Mouse (Mus musculus): Measurements from ENCODE around the gene Epc2. TPM values are rescaled to one million over a fixed set of nuclear protein-coding genes. Genes with fewer than 3 reads are reported as not detected.

Gene Epc2
- polyA plus RNA-seq, 1 experiment from 2014 or later, result 3.8 TPM

DNA sequence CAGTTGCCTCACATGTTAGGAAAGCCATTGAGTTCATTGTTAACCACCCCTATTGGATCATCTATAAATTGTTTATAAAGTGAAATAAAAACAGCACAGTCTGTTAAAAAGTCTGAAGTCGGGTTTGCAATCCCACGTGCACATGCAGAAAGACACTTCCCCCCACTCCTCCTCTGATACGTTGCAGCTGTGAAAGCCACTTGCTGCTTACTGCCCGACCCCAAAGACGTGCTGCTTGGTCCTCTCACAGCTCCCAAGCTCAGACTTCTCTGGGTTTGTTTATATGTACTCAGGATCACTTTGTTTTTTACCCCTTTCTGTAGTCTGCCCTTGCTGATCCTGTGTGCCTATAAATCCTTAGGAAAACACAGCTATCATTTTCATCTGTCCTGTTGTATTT lies 96.5 kb downstream of the Epc2 start:
- ATAC-seq, result peak; percentile 56; the same call in 1 of the 2 replicates
- Histone ChIP-seq H3K4me2 (ENCODE audit: low read depth, low read length) (no peak overlapping the region), H3K27ac (ENCODE audit: low read length) (no peak overlapping the region), H3K27me3 (replicated peaks; ENCODE audit: control insufficient read depth, insufficient read depth, low read length) (no peaks in the 10 kb centered on the region), H3K4me3 (ENCODE audit: low read length) (no peak overlapping the region), H3K9ac (ENCODE audit: low read depth, low read length) (no peak overlapping the region), H3K4me1 (ENCODE audit: control insufficient read depth, insufficient read depth, low read length) (no peaks in the 10 kb centered on the region), H3K36me3 (ENCODE audit: control insufficient read depth, insufficient read depth, low read length) (no peaks in the 10 kb centered on the region), H3K9me3 (ENCODE audit: control insufficient read depth, low read length) (no peaks in the 10 kb centered on the region)
- 44% methylated on average over 5 of the region's 5 CpGs for WGBS

- Histone ChIP-seq H3K9ac (ENCODE audit: low read depth, low read length) (no peak overlapping the region), H3K27ac (ENCODE audit: low read length) (no peak overlapping the region), H3K4me3 (ENCODE audit: low read length) (no peak overlapping the region), H3K27me3 (replicated peaks; ENCODE audit: control insufficient read depth, insufficient read depth, low read length) (no peaks in the 10 kb centered on the region), H3K4me2 (ENCODE audit: low read depth, low read length) (no peak overlapping the region), H3K9me3 (ENCODE audit: control insufficient read depth, low read length) (no peaks in the 10 kb centered on the region), H3K36me3 (ENCODE audit: control insufficient read depth, insufficient read depth, low read length) (no peaks in the 10 kb centered on the region), H3K4me1 (ENCODE audit: control insufficient read depth, insufficient read depth, low read length) (no peaks in the 10 kb centered on the region)
- ATAC-seq, result no peak
- WGBS, result 83% methylated on average over 5 of the region's 5 CpGs
Observed at GRCm38 (mm10) chr2:49548492-49548891, 97.2 kb downstream of the Epc2 start.

GRCm38 (mm10) chr2:49553096-49553495 lies 101.8 kb downstream of the Epc2 start:
- ATAC-seq, result no peak
- WGBS, result 83% methylated on average over 2 of the region's 2 CpGs
- Histone ChIP-seq H3K9ac (ENCODE audit: low read depth, low read length) (no peak overlapping the region), H3K4me2 (ENCODE audit: low read depth, low read length) (no peak overlapping the region), H3K4me1 (ENCODE audit: control insufficient read depth, insufficient read depth, low read length) (no peaks in the 10 kb centered on the region), H3K36me3 (ENCODE audit: control insufficient read depth, insufficient read depth, low read length) (peaks cover 3% of the 10 kb centered on the region; the same call in 1 of the 2 replicates), H3K27me3 (replicated peaks; ENCODE audit: control insufficient read depth, insufficient read depth, low read length) (no peaks in the 10 kb centered on the region), H3K4me3 (ENCODE audit: low read length) (no peak overlapping the region), H3K9me3 (ENCODE audit: control insufficient read depth, low read length) (no peaks in the 10 kb centered on the region), H3K27ac (ENCODE audit: low read length) (no peak overlapping the region)

GRCm38 (mm10) chr2:49557339-49557738 lies 106.1 kb downstream of the Epc2 start:
- Histone ChIP-seq H3K4me3 (ENCODE audit: low read length) (no peak overlapping the region), H3K4me2 (ENCODE audit: low read depth, low read length) (no peak overlapping the region), H3K27ac (ENCODE audit: low read length) (no peak overlapping the region), H3K9me3 (ENCODE audit: control insufficient read depth, low read length) (0 out of 2 replicates have a peak, but pooled peaks cover 3% of the 10 kb centered on the region), H3K27me3 (replicated peaks; ENCODE audit: control insufficient read depth, insufficient read depth, low read length) (no peaks in the 10 kb centered on the region), H3K4me1 (ENCODE audit: control insufficient read depth, insufficient read depth, low read length) (no peaks in the 10 kb centered on the region), H3K36me3 (ENCODE audit: control insufficient read depth, insufficient read depth, low read length) (peaks cover 3% of the 10 kb centered on the region; the same call in 1 of the 2 replicates), H3K9ac (ENCODE audit: low read depth, low read length) (no peak overlapping the region)
- ATAC-seq, result no peak
- 89% methylated on average over 4 of the region's 4 CpGs for WGBS

DNA sequence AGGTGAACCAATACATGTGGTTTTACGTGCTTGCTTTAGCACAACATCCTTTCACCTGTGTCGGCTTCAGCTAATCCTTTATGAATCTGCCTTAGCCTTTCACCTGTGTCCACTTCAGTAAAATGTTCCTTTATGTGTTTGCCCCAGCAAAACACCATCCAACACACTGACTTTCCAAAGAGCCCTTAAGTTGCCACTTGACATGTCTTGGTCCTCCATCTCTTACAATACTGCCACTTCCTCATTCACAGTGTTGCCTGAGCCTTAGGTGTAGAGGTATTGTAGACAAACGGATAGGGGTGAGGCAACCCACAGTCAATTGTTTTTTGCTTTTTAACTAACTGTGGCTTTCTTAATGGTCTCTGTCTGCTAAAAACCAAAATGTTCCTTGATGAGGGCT lies 107.1 kb downstream of the Epc2 start:
- Histone ChIP-seq H3K9ac (ENCODE audit: low read depth, low read length) (no peak overlapping the region), H3K4me2 (ENCODE audit: low read depth, low read length) (no peak overlapping the region), H3K36me3 (ENCODE audit: control insufficient read depth, insufficient read depth, low read length) (peaks cover 3% of the 10 kb centered on the region; the same call in 1 of the 2 replicates), H3K9me3 (ENCODE audit: control insufficient read depth, low read length) (0 out of 2 replicates have a peak, but pooled peaks cover 3% of the 10 kb centered on the region), H3K4me1 (ENCODE audit: control insufficient read depth, insufficient read depth, low read length) (no peaks in the 10 kb centered on the region), H3K27ac (ENCODE audit: low read length) (no peak overlapping the region), H3K4me3 (ENCODE audit: low read length) (no peak overlapping the region), H3K27me3 (replicated peaks; ENCODE audit: control insufficient read depth, insufficient read depth, low read length) (no peaks in the 10 kb centered on the region)
- 93% methylated on average over 3 of the region's 3 CpGs for WGBS
- ATAC-seq, result no peak

DNA sequence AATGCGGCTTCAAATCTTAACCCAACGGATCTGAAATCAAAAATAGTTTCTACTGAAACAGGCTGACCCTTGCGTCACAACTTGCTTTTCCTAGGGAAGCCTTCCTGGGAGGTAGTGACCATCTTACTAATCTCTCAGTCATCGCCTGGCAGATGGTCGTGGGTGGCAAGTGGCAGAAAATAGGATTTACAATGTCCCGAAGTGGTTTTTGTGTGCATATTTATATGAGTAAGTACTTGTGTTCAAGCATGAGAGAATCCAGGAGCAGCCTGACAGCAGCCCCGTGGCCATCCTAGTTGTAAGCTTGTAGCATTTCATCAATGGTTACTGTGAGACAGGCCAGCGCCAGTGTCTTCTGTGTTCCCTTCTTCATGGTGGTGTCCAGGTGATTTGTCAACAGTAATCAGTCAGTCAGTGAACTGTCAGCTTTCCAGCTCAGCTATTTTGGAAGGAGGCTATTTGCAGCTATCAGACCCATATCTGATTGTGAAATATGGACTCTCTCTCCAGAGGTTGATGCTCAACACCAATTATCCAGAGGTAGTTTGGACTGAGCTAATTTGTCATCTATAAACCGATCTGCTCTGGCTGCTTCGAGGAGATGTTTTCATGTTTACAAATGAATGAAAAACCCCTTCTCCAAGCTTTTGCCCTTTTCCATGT lies 111.5 kb downstream of the Epc2 start:
- H3K4me2 ChIP-seq (ENCODE audit: low read depth, low read length), result no peak overlapping the region

GRCm38 (mm10) chr2:49569862-49570777 lies 118.8 kb downstream of the Epc2 start:
- H3K36me3 ChIP-seq (ENCODE audit: control insufficient read depth, insufficient read depth, low read length), result no peaks in the 10 kb centered on the region
- no peaks in the 10 kb centered on the region for H3K27me3 ChIP-seq (replicated peaks; ENCODE audit: control insufficient read depth, insufficient read depth, low read length)
- peak; percentile 56 for ATAC-seq
- H3K4me1 ChIP-seq (ENCODE audit: control insufficient read depth, insufficient read depth, low read length), result peaks cover 6% of the 10 kb centered on the region; the same call in 1 of the 2 replicates
- H3K9ac ChIP-seq (ENCODE audit: low read depth, low read length), result no peak overlapping the region
- H3K27ac ChIP-seq (ENCODE audit: low read length), result no peak overlapping the region
- H3K4me3 ChIP-seq (ENCODE audit: low read length), result no peak overlapping the region
- WGBS, result 68% methylated on average over 16 of the region's 16 CpGs
- no peak overlapping the region for H3K4me2 ChIP-seq (ENCODE audit: low read depth, low read length)
- H3K9me3 ChIP-seq (ENCODE audit: control insufficient read depth, low read length), result no peaks in the 10 kb centered on the region

More for the DNA sequence above, 111.5 kb downstream of the Epc2 start:
- Histone ChIP-seq H3K27ac (ENCODE audit: low read length) (no peak overlapping the region), H3K4me1 (ENCODE audit: control insufficient read depth, insufficient read depth, low read length) (no peaks in the 10 kb centered on the region), H3K4me3 (ENCODE audit: low read length) (no peak overlapping the region), H3K36me3 (ENCODE audit: control insufficient read depth, insufficient read depth, low read length) (no peaks in the 10 kb centered on the region), H3K9me3 (ENCODE audit: control insufficient read depth, low read length) (0 out of 2 replicates have a peak, but pooled peaks cover 3% of the 10 kb centered on the region), H3K9ac (ENCODE audit: low read depth, low read length) (no peak overlapping the region), H3K27me3 (replicated peaks; ENCODE audit: control insufficient read depth, insufficient read depth, low read length) (no peaks in the 10 kb centered on the region)
- WGBS, result 53% methylated on average over 10 of the region's 10 CpGs
- ATAC-seq, result no peak

GRCm38 (mm10) chr2:49570778-49571101 lies 119.5 kb downstream of the Epc2 start:
- no peak overlapping the region for H3K4me2 ChIP-seq (ENCODE audit: low read depth, low read length)
- no peaks in the 10 kb centered on the region for H3K27me3 ChIP-seq (replicated peaks; ENCODE audit: control insufficient read depth, insufficient read depth, low read length)
- H3K4me1 ChIP-seq (ENCODE audit: control insufficient read depth, insufficient read depth, low read length), result peaks cover 6% of the 10 kb centered on the region; the same call in 1 of the 2 replicates
- WGBS, result 47% methylated on average over 6 of the region's 6 CpGs
- no peaks in the 10 kb centered on the region for H3K9me3 ChIP-seq (ENCODE audit: control insufficient read depth, low read length)
- no peak overlapping the region for H3K4me3 ChIP-seq (ENCODE audit: low read length)
- no peaks in the 10 kb centered on the region for H3K36me3 ChIP-seq (ENCODE audit: control insufficient read depth, insufficient read depth, low read length)
- ATAC-seq, result 0 out of 2 replicates have a peak, but pooled peaks have one; percentile 16
- H3K27ac ChIP-seq (ENCODE audit: low read length), result no peak overlapping the region
- no peak overlapping the region for H3K9ac ChIP-seq (ENCODE audit: low read depth, low read length)

DNA sequence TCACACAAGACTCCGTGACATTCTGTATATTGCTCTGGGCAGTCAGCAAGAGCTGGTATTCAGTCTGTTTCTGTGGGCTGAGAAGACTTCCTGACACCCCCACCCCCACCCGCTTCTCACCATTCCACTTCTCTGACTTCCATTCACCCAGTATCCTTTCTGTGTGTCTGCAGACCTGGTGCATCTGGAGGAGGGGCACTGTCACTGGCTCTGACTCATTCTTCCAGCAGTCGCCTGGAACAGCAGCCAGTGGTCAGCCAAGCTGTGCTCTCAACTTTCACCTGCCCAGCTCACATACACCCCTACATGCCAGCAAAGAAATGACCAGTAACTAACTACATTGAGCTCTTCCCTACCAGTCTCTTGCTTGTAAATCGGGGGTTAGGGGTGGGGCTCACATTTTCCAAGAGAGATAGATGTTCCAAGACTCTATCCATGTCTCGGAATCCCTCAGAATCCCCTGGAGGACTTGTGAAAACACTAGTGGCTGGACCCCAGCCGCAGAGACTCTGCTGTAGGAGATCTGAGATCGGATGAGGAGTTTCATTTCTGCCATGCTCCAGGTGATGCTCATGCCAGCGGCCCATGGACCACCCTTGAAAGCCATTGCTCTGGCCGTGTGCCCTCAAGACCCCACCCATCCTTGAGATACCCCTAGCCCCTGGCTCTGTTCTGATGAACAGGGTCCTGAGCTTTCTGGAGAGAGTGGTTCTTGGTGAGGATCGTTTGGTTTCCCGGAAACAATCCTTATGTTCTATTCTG lies 120.1 kb downstream of the Epc2 start:
- no peaks in the 10 kb centered on the region for H3K9me3 ChIP-seq (ENCODE audit: control insufficient read depth, low read length)
- H3K4me3 ChIP-seq (ENCODE audit: low read length), result no peak overlapping the region
- H3K4me1 ChIP-seq (ENCODE audit: control insufficient read depth, insufficient read depth, low read length), result peaks cover 6% of the 10 kb centered on the region; the same call in 1 of the 2 replicates
- no peak overlapping the region for H3K27ac ChIP-seq (ENCODE audit: low read length)
- no peak overlapping the region for H3K9ac ChIP-seq (ENCODE audit: low read depth, low read length)
- H3K4me2 ChIP-seq (ENCODE audit: low read depth, low read length), result no peak overlapping the region
- WGBS, result 68% methylated on average over 11 of the region's 11 CpGs
- no peaks in the 10 kb centered on the region for H3K36me3 ChIP-seq (ENCODE audit: control insufficient read depth, insufficient read depth, low read length)
- no peaks in the 10 kb centered on the region for H3K27me3 ChIP-seq (replicated peaks; ENCODE audit: control insufficient read depth, insufficient read depth, low read length)
- ATAC-seq, result no peak

Measured in intestine, embryonic 16.5 days (tissue).